Mouse (Mus musculus): ENCODE measurements around the gene Col1a1. TPM values are rescaled to one million over a fixed set of nuclear protein-coding genes. Genes with fewer than 3 reads are reported as not detected.
A peak's percentile ranks its signal among the peaks of the same experiment; 100 is the strongest.

Gene Col1a1
- total RNA-seq, 1 experiment from 2014 or later: 358 TPM

DNA sequence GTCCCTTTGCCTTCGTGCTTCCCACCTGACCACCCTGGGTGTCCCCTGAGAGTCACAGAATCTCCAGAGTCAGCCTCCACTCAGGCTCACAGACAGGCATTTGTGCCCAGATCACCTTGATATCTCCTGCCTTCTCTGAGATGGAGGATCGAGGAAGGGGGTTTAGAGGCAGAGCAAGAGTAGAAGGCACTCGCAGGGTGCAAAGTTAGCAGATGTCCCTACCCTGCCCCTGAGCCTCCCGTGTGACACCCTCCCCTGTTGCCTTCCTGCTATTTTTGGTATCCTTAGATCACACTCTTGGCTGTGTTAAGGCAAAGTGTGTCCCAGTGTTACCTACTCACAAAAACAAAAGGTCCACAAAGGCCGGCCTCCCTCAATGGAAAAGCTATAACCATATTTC, 40.2 kb downstream of the Col1a1 start, which contains the start of gene Sgca:
Gene Sgca, minus strand, starts transcription at position 129 of the 400 bp plus-strand sequence.
- no peak for DNase-seq

DNA sequence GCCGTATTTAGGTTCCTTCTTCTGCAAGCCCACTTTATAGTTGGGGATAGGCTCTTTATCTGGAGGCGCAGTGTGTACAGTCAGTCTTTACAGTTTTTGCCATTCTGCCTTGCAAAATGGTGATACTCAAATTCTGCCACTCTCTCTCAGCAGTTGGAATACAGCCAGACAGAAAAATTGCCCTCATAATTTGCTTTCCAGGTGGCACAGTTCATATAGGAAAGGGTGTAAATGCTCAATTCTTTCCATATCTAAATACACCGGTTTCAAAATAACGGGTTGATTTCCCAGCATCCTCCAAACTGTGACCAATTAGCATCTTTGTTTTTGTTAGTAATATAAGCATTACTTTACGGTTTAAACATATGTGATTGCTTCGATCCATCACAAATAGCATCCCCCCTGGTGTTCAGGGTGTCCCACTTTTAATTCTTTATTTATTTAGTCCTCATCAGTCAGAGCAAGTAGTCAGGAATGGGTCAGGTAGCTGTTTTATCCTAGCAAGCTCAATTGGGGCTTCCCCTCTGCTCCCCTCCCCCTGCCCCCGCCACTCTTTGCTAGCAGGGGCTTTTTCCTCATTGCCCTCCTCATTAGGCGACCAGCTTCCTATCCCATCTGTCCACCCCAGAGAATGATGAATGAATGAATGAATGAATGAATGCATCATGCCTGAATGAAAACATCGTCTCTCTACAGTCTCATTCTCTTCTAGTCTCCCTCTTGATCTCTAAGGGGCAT, 42.3 kb downstream of the Col1a1 start:
- DNase-seq: no peak

DNA sequence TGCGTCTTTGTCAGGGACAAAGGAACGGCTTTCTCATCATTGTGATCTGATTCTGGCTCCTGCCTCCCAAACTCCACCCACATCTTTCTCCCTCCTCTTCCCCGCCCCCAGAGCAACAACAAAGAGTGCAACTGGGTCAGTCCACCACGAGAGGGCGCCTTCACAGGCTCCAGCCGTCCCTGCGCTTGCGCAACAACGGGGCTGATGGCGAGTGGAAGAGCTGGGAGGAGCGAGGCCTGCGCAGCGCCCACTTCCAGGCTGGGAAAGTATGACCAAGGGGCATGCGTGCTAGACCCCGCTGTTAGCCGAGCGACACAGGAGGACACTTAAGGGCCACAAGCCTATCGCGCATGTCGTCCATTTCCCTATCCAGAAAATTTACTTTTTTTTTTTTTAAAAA, 42.9 kb downstream of the Col1a1 start:
- DNase-seq: peak; percentile 99

DNA sequence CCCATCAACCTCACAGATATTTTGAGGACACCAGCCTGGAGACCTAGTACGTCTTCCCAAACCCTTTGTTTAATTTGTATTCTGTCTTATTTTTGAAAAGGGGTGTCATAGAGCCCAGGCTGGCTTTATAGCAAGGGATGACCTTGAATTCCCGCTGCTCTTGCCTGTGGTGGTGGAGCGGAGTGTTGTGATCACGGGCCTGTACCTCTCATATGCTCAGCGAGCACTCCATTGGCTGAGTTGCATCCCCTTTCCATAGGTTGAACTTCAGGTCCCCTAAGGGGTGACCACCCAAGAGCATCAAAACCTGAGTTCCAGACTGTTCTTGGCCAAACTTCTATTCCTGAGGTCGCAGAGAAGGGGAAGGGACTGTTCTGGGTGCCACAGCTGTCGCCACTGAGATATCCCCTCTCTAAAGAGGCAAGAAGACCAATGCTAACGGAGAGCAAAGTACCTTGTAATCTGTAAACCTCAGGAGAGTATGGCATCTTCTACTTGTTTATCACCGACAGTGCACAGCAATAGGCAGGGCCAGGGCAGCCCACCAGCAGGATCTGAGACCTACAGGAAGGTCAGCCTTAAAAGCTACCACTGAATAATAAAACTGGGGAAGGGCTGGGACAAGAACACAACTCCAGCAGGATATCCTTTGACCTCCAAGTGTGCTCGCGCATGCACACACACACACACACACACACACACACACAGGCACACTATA, 43.6 kb downstream of the Col1a1 start:
- no peak for DNase-seq

DNA sequence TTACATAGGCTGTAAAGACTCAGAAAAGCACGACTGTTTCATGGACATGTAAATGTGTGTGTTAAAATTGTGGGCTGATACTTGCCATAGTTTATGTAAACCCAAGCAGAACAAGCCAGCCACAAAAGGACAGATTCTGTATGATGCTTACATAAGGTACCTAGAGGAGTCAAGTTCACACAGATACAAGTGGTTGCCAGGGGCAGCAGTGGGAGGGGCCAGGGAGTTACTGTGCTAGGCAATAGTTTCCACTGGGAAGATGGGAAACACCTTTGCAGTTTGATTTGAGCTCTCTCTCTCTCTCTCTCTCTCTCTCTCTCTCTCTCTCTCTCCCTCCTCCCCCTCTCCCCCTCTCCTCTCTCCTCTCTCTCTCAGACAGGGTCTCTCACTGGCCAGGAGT, 49.1 kb downstream of the Col1a1 start:
- DNase-seq: no peak

DNA sequence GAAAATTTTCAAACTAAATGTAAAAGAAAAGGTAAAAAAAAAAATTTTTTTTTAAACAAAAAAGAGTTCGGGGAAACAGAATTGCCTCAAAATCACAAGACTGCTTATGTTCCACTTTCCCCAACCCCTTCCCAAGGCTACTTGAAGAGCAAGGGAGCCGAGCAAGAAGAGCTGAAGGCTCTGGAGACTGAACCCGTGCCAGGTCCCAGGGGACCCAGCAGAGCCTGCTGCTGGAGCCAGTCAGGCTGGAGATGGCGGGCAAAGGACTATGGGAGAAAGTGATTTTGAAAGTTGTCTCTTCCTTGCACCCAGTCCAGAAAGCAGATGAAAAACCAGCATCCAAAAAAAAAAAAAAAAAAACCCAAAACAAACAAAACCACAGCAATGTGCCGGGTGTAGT, 49.8 kb downstream of the Col1a1 start:
- no peak for DNase-seq

DNA sequence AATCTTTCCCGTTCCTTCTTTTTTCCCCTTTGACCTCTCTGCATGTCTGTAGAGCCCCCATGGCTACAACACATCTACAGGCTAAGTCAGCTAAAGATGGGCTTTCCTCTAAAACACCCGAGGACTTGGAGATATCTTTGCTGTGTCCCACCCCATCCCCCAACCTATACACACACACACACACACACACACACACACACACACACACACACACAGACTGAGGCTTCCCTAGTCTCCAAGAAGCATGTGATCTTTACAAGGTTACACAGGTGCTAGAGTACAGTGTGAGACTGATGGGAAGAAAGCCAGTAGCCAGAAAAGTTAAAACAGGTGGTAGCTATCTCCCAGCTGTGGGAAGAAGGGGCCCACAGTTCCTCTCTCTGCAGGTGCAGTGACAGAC, 50.4 kb downstream of the Col1a1 start:
- DNase-seq: no peak

DNA sequence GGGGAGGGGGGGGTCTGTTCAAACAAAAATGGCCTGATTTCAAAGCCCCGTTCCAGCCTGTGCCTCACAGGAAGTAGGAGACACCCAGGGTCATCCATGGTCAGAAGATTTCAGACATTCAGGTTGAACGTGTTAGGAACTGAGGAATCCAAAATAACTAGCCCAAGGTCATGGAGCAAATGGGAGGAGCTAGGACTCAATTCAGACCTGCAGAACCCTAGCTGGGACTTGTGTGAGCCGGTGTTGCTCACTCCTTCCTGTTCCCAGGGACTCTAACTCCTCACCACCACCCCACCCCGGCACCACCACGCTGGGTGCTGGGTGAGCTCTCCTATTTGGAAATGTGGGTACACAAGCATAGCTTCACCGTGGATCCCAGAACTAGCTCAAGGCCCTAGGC, 51.3 kb downstream of the Col1a1 start:
- no peak for DNase-seq

DNA sequence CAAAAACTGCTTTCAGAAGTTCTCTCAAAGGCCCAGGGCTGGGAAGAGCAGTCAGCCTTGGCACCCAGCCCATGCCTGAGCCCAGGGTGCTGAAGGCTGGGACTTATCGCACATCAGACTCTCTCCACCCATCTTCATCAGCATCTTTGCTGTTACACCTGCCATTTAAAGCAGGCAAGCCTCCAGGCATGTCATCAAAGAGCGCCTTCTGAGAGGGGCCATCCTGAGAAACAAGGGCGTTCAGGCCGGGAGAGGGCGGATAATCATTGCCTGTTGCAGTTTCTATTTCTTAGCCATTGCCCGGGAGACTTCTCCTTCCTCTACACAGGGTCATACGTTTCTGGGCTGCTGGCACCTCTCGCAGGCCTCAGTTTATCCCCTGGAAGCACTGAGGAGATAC, 51.8 kb downstream of the Col1a1 start:
- peak; percentile 66 for DNase-seq

DNA sequence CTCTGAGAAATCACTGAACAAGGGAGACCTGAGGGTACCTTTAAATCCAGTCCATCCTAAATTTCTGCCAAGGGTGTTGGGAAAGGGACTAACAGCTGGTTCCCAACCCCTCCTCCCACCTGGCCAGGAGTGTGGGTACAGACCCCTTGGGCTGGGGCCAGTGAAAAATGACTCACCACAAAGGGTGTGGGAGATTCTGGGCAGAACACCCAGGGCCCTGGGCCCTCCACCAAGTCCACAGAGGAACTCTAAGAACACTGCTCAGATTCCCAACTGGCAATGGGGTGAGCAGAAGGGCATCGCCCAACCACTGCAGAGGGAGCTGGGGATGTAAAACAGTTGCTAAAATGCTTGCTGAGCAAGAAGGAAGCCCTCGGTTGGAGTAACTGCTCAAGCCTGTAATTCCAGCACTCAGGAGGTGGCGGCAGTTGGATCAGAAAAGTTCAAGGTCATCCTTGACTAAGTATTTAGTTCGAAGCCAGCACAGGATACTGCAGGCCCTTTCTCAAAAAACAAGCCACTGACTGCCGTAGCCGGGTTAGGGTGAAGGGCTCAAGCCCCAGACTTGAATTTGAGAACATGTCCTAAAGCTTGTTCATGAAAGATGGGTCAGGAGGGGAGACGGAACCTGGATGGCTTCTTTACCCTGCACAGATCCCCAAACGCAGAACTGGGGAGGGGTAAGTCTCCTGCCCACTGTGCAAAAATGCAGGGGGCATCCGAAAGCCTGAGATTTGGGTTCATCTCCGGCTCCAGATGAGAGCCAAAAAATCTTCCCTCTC, 52.9 kb downstream of the Col1a1 start:
- DNase-seq: peak; percentile 59

DNA sequence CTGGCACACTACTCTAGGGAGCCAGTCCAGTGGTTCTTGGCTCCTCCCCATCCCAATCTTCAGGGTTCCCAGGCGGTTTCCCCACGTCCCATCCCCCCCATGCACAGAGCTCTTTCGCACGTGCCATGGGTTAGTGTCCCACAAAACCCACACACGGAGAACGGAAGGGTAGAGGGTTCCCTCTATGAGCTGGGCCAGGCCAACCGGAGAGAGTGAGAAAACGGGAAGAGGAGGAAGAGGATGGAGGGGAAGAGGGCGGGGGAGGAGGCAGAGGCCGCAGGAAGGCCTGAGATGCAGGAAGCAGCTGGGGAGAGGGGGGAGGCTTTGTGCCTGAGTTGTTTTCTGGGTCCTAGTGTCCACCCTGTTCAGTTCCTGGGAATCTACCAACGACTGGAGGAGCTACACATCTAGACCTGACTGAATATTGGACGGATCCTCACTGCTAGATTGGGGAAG, 53.6 kb downstream of the Col1a1 start:
- DNase-seq: peak; percentile 86

DNA sequence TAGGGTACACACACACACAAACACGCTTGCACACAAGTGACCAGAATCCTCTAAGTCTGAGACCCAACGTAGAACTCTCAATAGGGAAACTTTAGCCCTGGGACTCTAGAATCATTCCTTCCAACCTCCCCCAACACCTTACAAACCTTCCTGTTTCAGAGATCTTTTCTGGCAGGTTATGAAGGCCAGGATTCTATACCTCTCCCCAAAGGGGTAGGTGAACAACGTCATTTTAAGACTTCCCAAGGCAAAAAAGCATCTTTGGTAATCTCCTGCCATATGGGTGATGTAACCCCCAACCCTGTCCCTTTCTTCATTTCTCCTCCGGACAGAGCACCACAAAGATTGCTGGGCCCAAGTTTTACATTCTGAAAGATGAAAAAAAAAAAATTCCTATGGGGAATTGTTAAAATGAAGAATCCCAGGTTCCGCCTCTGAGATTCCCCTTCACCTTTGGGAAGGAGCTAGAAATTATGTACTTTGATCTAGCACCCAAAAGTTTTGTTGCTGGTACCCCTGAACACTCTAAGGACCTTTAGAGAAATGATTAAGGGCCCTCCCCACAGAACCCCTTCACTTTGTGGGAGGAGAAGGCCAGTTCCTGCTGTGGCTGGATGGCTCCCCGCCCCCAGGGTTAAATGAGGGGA, 54.2 kb downstream of the Col1a1 start:
- DNase-seq: no peak

DNA sequence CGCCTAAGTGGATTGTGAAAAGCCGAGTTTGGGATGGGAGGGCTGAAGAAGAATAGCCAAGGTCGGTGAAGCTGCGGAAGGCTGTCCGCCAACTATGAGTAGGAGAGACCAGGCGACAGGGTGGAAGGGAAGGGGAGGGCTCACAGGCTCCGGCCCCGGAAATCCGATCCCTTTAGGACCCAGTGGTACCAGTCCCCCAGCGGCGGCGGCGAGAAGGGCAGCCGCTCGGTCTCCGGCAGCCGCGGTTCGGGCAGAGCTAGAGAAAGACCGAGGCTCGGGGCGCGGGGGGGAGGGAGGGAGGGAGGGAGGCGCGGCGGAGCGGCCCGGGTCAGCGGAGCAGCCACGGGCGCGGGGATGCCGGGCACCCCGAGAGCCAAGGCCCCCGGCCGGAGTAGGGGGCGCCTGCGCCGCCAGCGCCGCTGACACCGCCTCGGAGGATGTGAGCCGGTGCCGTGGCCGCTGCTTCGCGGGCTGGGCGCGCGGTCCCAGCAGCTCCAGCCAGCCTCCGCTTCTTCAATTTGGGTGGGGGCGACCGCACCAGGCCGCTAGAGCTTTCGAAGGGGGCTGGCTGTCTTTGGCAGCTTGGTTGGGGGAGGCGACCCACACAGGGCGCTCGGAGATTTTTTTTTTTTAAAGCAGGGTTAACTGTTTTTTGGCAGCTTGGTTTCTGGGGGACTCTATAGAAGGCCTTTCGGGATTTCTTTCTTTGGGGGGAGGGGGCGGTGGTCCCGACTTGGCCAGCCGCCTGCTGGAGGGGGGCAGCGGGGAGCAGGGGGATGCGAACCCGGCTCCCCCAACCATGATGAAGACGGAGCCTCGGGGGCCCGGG, 54.9 kb downstream of the Col1a1 start, which contains the start of gene Ppp1r9b:
Gene Ppp1r9b, plus strand, starts transcription at position 287 of the 829 bp plus-strand sequence.
- peak; percentile 97 for DNase-seq

DNA sequence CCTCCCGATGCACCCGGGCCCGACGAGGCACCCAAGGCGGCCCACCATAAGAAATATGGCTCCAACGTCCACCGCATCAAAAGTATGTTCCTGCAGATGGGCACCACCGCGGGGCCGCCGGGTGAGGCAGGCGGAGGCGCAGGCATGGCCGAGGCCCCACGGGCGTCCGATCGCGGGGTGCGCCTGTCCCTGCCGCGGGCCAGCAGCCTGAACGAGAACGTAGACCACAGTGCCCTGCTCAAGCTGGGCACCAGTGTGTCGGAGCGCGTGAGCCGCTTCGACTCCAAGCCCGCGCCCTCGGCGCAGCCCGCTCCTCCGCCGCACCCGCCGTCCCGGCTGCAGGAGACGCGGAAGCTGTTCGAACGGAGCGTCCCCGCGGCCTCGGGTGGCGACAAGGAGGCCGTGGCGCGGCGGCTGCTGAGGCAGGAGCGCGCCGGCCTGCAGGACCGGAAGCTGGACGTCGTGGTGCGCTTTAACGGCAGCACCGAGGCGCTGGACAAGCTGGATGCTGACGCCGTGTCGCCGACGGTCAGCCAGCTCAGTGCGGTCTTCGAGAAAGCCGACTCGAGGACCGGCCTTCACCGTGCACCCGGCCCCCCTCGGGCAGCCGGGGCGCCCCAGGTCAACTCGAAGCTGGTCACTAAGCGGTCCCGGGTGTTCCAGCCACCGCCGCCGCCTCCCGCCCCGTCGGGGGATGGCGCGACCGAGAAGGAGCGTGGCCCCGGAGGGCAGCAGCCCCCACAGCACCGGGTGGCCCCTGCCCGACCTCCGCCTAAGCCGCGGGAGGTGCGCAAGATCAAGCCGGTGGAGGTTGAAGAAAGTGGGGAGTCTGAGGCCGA, 55.8 kb downstream of the Col1a1 start:
- peak; percentile 73 for DNase-seq

DNA sequence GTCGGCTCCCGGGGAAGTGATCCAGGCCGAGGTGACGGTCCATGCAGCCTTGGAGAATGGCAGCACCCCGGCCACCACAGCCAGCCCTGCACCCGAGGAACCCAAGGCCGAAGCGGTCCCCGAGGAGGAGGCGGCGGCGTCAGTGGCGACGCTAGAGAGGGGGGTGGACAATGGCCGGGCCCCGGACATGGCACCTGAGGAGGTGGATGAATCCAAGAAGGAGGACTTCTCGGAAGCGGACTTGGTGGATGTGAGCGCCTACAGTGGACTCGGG, 56.4 kb downstream of the Col1a1 start:
- peak; percentile 68 for DNase-seq

DNA sequence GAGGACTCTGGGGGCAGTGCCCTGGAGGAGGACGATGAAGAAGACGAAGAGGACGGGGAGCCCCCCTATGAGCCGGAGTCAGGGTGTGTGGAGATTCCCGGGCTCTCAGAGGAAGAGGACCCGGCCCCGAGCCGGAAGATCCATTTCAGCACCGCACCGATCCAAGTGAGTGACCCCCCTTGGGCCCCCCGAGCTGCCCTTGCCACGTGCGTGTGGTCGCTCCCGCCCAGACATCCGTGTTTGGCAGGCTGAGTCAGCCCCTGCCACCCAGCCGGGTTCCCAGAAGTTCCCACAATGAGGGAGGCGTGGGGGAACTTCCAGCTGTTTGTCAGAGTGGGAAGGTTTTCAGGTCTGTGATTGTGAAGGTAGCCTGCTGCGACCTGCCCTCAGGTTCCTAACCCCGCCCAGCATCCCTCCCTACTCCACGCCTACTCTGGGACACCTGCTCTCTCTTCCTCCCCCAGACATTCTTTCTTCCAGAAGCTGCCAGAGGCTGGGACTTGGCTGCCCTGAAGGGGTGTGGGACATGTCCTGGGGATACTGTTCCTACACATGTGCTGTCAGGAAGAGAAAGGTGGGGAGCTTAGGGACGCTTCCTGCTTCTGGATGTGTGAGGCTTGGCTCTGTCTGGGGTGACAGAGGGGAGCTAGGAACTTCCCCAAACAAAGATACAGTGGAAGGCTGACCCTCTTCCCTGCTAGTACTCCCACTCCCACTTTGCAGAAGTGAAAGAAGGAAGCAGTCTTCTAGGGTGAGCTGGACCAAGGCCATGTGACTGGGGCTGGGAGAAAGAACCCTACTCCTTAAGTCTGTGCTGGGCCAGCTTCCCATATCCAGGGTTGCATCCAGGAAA, 57.0 kb downstream of the Col1a1 start:
- DNase-seq: peak; percentile 73

DNA sequence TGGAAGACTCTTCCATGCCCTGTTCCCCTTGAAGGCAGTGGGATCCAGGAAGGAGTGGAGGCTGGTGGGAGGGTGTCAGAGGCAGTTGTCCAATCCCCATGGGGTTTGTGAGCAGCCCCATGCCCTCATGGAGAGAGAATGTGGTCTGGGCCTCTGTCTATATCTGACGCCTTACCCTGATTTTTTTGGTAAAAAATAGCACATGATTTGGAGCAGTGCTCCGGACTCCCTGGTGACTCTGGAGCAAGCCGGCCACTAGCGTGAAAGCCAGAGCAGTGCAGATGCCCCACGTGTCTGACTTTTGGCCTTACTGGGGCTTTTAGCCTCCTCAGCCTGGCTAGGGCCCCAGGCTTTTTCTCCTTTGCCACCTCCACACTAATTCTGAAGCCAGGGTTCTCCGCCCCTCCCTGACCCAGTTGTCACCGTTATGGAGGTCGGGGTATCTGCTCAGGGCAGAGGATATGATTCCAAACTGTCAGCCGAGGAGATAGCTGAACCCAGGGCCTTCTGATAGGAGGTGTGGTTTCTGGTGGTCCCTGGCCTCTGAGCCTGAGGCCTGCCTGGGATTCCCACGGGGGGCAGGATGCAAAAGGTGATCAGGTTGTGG, 58.3 kb downstream of the Col1a1 start:
- peak; percentile 68 for DNase-seq

DNA sequence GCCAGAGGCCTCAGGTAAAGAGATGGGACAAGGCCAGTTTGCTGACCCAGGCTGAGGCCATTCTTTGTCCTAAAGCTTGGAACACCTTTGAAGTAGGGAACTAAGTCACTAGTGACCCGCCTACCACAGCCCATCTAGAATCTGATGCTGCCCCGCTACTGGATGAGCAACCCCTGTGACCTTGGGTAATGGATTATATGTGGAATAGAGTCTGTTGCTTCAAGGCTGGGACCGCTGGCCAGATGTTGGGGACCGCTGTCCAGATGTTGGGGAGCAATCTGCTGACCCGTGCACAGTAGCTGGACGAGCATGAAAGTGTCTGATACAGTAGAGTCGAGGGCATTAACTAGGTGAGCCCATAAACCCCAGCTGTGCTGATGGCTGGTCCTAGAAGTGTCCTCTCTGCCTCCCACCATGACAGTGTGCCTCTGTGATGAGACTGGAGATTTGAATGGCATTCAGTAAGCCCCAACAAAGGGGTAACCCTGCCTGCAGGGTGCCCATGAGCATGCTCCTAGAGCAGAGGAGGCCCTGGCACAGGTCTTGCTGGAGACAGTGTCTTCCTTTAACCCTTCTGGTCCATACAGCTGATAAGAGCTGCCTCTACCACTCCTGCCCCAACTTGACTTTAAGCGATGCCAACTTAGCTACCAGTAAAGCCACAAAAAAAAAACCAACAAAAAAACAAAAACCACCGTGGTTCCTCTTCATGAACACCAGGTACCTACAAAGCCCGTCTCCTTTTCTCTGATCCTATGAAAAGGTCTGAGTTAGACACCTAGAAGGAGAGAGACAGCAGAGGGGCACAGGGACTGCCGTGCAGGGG, 59.1 kb downstream of the Col1a1 start:
- no peak for DNase-seq
